Mouse (Mus musculus) kidney, adult 8-10 months (tissue): ENCODE measurements around the gene Gm4175.
"Not testable (repeated sequence)": the region's sequence is repeated elsewhere in the genome, so short reads cannot be mapped to it uniquely, and the experiment has no call there.

Source experiments
- DNase-seq, 2 experiments: peaks; one replicate each; pipeline ENCODE4 v3.0.0; 2022

The Gm4175 gene

GRCm38 (mm10) chr7:21761375-21761774 is at the start of gene Gm4175:
TSS of gene Gm4175 (minus strand) at chr7:21761475.
- not testable (repeated sequence) for DNase-seq

GRCm38 (mm10) chr7:21796628-21797027 is 35.4 kb upstream of the Gm4175 start, which contains the start of gene Gm4177:
TSS of gene Gm4177 (minus strand) at chr7:21796728.
- not testable (repeated sequence) for DNase-seq
